Mouse (Mus musculus): ENCODE results near the gene Lcn2. TPM values are rescaled to one million over a fixed set of nuclear protein-coding genes. Genes with fewer than 3 reads are reported as not detected.

The Lcn2 gene
- polyA plus RNA-seq, 1 experiment from 2014 or later = 0.91 TPM

DNA sequence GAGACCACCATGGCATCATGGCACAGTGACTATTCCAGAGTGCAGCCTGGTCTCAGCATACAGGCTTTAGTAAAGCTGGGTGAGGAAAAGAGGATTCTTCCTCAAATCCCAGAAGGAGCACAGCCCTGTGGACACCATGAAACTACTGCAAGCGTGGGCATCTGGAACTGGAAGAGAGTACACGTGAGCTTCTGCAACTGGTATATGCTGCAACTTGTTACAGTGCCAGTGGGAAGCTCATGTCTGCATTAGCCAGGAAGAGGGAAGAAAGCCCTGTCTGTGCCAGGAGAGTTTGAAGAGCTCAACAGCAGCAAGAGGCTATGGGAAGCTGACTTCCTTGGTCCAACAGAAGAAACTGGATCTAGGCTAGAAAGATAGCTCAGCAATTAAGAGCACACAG, 5.4 kb downstream of the Lcn2 start:
- Histone ChIP-seq H3K9me3 (no peaks in the 10 kb centered on the region), H3K4me2 (peak overlapping the region; percentile 97), H3K27me3 (replicated peaks) (peaks cover 46% of the 10 kb centered on the region), H3K36me3 (peaks cover 22% of the 10 kb centered on the region), H3K4me1 (peaks cover 11% of the 10 kb centered on the region), H3K4me3 (no peak overlapping the region), H3K27ac (replicated peaks) (no peak overlapping the region), H3K9ac (0 out of 2 replicates have a peak overlapping the region, but pooled peaks have one; percentile 73)
- WGBS = 72% methylated on average over 2 of the region's 2 CpGs
- no peak for ATAC-seq (ENCODE audit: extremely low read depth, insufficient number of reproducible peaks, low FRiP score, low TSS enrichment)

DNA sequence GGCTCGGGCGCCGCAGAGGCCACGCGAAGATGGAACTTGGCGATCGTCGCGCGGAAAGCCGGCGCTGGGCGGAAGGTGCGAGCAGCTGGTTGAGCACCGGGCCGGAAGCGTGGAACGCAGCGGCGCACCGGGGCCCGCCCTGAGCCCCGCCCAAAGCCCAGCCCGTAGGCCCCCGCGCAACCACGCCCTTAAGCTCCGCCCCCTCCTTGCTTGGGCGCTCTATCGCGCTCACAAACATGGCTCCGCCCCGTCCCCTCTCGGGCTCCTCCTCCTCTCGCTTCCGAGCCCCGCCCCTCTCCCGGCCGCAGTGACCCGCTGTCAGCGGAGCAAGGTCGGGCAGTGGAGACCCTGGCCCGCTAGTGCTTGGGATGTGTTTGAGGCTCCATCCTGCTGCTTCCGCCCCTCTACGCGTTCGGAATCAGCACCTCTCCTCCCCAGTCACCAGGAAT, 6.3 kb downstream of the Lcn2 start, which contains the start of gene 1110008P14Rik:
Gene 1110008P14Rik (minus strand): TSS at position 164 of the 449 bp plus-strand sequence.
- H3K36me3 ChIP-seq = peaks cover 30% of the 10 kb centered on the region
- peak within 1 kb of the TSS; percentile 84 for H3K9ac ChIP-seq
- no peaks in the 10 kb centered on the region for H3K9me3 ChIP-seq
- peak within 1 kb of the TSS; percentile 97 for H3K4me2 ChIP-seq
- WGBS = under 1% methylated on average over 42 of the region's 47 CpGs
- H3K27me3 ChIP-seq (replicated peaks) = peaks cover 37% of the 10 kb centered on the region
- H3K4me3 ChIP-seq = peak within 1 kb of the TSS; percentile 69
- 0 out of 2 replicates have a peak within 1 kb of the TSS, but pooled peaks have one; percentile 16 for H3K27ac ChIP-seq (replicated peaks)
- peaks cover 11% of the 10 kb centered on the region for H3K4me1 ChIP-seq
- peak; percentile 91 for ATAC-seq (ENCODE audit: extremely low read depth, insufficient number of reproducible peaks, low FRiP score, low TSS enrichment)

- Histone ChIP-seq H3K4me2 (peak overlapping the region; percentile 97), H3K9me3 (no peaks in the 10 kb centered on the region), H3K27me3 (replicated peaks) (peaks cover 32% of the 10 kb centered on the region), H3K27ac (replicated peaks) (0 out of 2 replicates have a peak overlapping the region, but pooled peaks have one; percentile 16), H3K36me3 (peaks cover 36% of the 10 kb centered on the region), H3K4me1 (peaks cover 11% of the 10 kb centered on the region), H3K4me3 (peak overlapping the region; percentile 69), H3K9ac (peak overlapping the region; percentile 84)
- peak; percentile 34; the same call in 1 of the 2 replicates for ATAC-seq (ENCODE audit: extremely low read depth, insufficient number of reproducible peaks, low FRiP score, low TSS enrichment)
- WGBS = 1% methylated on average over 27 of the region's 27 CpGs
Observed at GRCm38 (mm10) chr2:32381141-32381774, 6.8 kb downstream of the Lcn2 start.

DNA sequence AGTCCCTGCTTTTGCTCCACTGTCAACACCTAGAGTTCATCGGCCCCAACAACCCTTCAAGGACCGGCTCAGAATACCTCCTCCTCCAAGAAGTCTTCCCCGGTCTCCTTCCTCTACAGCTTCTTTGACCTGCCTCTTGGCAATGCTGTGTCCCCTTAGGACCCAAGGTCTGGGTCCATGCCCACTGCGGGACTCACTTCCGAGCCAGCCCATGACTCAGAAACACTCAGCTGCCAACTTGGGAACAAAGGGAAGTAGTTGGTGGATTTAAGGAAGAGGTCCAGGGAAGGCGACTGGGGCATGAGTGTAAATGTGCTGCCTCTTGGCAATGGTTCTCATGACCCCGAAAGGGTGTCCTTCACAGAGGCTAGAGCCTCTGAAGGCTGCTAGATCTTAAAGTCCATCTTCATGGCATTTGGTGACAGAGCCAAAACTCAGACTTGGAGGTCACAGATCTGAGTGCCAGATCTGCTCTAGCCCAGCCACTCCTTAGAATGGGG, 8.0 kb downstream of the Lcn2 start:
- no peak overlapping the region for H3K9ac ChIP-seq
- H3K9me3 ChIP-seq = no peaks in the 10 kb centered on the region
- H3K4me2 ChIP-seq = no peak overlapping the region
- H3K4me1 ChIP-seq = peaks cover 22% of the 10 kb centered on the region
- peaks cover 27% of the 10 kb centered on the region for H3K27me3 ChIP-seq (replicated peaks)
- ATAC-seq (ENCODE audit: extremely low read depth, insufficient number of reproducible peaks, low FRiP score, low TSS enrichment) = no peak
- H3K4me3 ChIP-seq = no peak overlapping the region
- no peak overlapping the region for H3K27ac ChIP-seq (replicated peaks)
- H3K36me3 ChIP-seq = peaks cover 48% of the 10 kb centered on the region
- 84% methylated on average over 7 of the region's 7 CpGs for WGBS

- no peaks in the 10 kb centered on the region for H3K27me3 ChIP-seq (replicated peaks)
- H3K9ac ChIP-seq = no peak overlapping the region
- WGBS = 86% methylated on average over 10 of the region's 10 CpGs
- no peak overlapping the region for H3K27ac ChIP-seq (replicated peaks)
- peaks cover 21% of the 10 kb centered on the region for H3K4me1 ChIP-seq
- peaks cover 76% of the 10 kb centered on the region for H3K36me3 ChIP-seq
- no peaks in the 10 kb centered on the region for H3K9me3 ChIP-seq
- H3K4me2 ChIP-seq = no peak overlapping the region
- no peak for ATAC-seq (ENCODE audit: extremely low read depth, insufficient number of reproducible peaks, low FRiP score, low TSS enrichment)
- H3K4me3 ChIP-seq = no peak overlapping the region
Observed at GRCm38 (mm10) chr2:32376963-32377362, 11.1 kb downstream of the Lcn2 start.

GRCm38 (mm10) chr2:32375317-32375940, 12.6 kb downstream of the Lcn2 start:
- Histone ChIP-seq H3K9me3 (no peaks in the 10 kb centered on the region), H3K27me3 (replicated peaks) (no peaks in the 10 kb centered on the region), H3K4me2 (no peak overlapping the region), H3K4me1 (peaks cover 15% of the 10 kb centered on the region), H3K36me3 (peaks cover 92% of the 10 kb centered on the region), H3K9ac (peak overlapping the region; percentile 50; the same call in 1 of the 2 replicates), H3K27ac (replicated peaks) (no peak overlapping the region), H3K4me3 (no peak overlapping the region)
- no peak for ATAC-seq (ENCODE audit: extremely low read depth, insufficient number of reproducible peaks, low FRiP score, low TSS enrichment)
- 71% methylated on average over 13 of the region's 13 CpGs for WGBS

- H3K9me3 ChIP-seq = no peaks in the 10 kb centered on the region
- peaks cover 98% of the 10 kb centered on the region for H3K36me3 ChIP-seq
- H3K4me2 ChIP-seq = no peak overlapping the region
- 69% methylated on average over 10 of the region's 10 CpGs for WGBS
- no peak overlapping the region for H3K9ac ChIP-seq
- peaks cover 15% of the 10 kb centered on the region for H3K4me1 ChIP-seq
- H3K27me3 ChIP-seq (replicated peaks) = no peaks in the 10 kb centered on the region
- ATAC-seq (ENCODE audit: extremely low read depth, insufficient number of reproducible peaks, low FRiP score, low TSS enrichment) = no peak
- H3K4me3 ChIP-seq = no peak overlapping the region
- no peak overlapping the region for H3K27ac ChIP-seq (replicated peaks)
Observed at GRCm38 (mm10) chr2:32374191-32374590, 13.9 kb downstream of the Lcn2 start.

DNA sequence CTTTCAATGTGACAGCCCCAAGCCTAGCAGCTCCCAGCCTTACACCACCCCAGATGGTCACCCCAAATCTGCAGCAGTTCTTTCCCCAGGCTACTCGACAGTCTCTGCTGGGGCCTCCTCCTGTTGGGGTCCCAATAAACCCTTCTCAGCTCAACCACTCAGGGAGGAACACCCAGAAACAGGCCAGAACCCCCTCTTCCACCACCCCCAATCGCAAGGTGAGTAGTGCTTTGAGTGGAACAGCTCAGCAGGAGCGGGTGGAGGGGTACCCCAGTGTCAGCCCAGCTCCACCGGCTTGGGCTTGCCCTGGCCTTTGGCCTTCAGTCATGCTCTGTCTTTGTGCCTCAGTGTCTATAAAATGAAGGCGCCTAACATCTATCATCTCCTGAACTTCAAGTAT, 20.7 kb downstream of the Lcn2 start:
- no peaks in the 10 kb centered on the region for H3K9me3 ChIP-seq
- no peaks in the 10 kb centered on the region for H3K27me3 ChIP-seq (replicated peaks)
- H3K27ac ChIP-seq (replicated peaks) = no peak overlapping the region
- H3K4me2 ChIP-seq = no peak overlapping the region
- no peak overlapping the region for H3K9ac ChIP-seq
- H3K4me1 ChIP-seq = peaks cover 11% of the 10 kb centered on the region
- 95% methylated on average over 5 of the region's 5 CpGs for WGBS
- ATAC-seq (ENCODE audit: extremely low read depth, insufficient number of reproducible peaks, low FRiP score, low TSS enrichment) = no peak
- peaks cover 80% of the 10 kb centered on the region for H3K36me3 ChIP-seq
- H3K4me3 ChIP-seq = no peak overlapping the region

GRCm38 (mm10) chr2:32364121-32364520, 23.9 kb downstream of the Lcn2 start:
- Histone ChIP-seq H3K4me3 (peak overlapping the region; percentile 91), H3K4me1 (peaks cover 26% of the 10 kb centered on the region)
- 79% methylated on average over 8 of the region's 8 CpGs for WGBS

GRCm38 (mm10) chr2:32363376-32364106, 24.5 kb downstream of the Lcn2 start:
- peak overlapping the region; percentile 90 for H3K27ac ChIP-seq (replicated peaks)
- no peaks in the 10 kb centered on the region for H3K9me3 ChIP-seq
- peak overlapping the region; percentile 91 for H3K4me3 ChIP-seq
- peaks cover 43% of the 10 kb centered on the region for H3K36me3 ChIP-seq
- H3K9ac ChIP-seq = peak overlapping the region; percentile 93
- WGBS = 7% methylated on average over 19 of the region's 19 CpGs
- H3K4me2 ChIP-seq = peak overlapping the region; percentile 86
- H3K27me3 ChIP-seq (replicated peaks) = 0 out of 2 replicates have a peak, but pooled peaks cover 9% of the 10 kb centered on the region
- peaks cover 26% of the 10 kb centered on the region for H3K4me1 ChIP-seq
- peak; percentile 20; the same call in 1 of the 2 replicates for ATAC-seq (ENCODE audit: extremely low read depth, insufficient number of reproducible peaks, low FRiP score, low TSS enrichment)

More at GRCm38 (mm10) chr2:32364121-32364520, 23.9 kb downstream of the Lcn2 start:
- Histone ChIP-seq H3K9ac (peak overlapping the region; percentile 93), H3K4me2 (peak overlapping the region; percentile 86), H3K27me3 (replicated peaks) (0 out of 2 replicates have a peak, but pooled peaks cover 8% of the 10 kb centered on the region), H3K27ac (replicated peaks) (no peak overlapping the region), H3K9me3 (no peaks in the 10 kb centered on the region), H3K36me3 (peaks cover 48% of the 10 kb centered on the region)
- no peak for ATAC-seq (ENCODE audit: extremely low read depth, insufficient number of reproducible peaks, low FRiP score, low TSS enrichment)

All from heart, embryonic 13.5 days (tissue).